Mouse (Mus musculus) heart, embryonic 14.5 days (tissue): Measurements from ENCODE around the gene Eif4g1. TPM values are rescaled to one million over a fixed set of nuclear protein-coding genes. Genes with fewer than 3 reads are reported as not detected.

ENCODE experiments used
- ATAC-seq: fragments of 200-750 bp; cut with Nextera tagmentation; 2 replicates; pipeline ENCODE4 v1.8.0; 2017; ENCODE audit warnings: low read depth, moderate TSS enrichment; ENCODE audit not compliant: insufficient number of reproducible peaks, insufficient read depth, low FRiP score
- H3K27ac ChIP-seq, 2 experiments: fragments of 200-500 bp in 1 of 2; fragments of 300-500 bp in 1 of 2; sonication (generic) in 1 of 2; replicated peaks in 1 of 2; 2 replicates each; pipeline ENCODE4 v1.5.1; 2012 to 2014; ENCODE audit warnings: low read depth in 2 of 2, low read length in 2 of 2, control low read depth in 1 of 2, mild to moderate bottlenecking in 1 of 2, mixed read lengths in 1 of 2; ENCODE audit not compliant: control insufficient read depth in 1 of 2, insufficient read depth in 1 of 2
- H3K27me3 ChIP-seq: fragments of 300-500 bp; sonication (generic); 2 replicates; pipeline ENCODE4 v1.6.1; 2014; ENCODE audit warnings: mild to moderate bottlenecking, low read length, control low read depth; ENCODE audit not compliant: control insufficient read depth, insufficient read depth
- H3K36me3 ChIP-seq: fragments of 300-500 bp; sonication (generic); 2 replicates; pipeline ENCODE4 v1.6.1; 2014; ENCODE audit warnings: mild to moderate bottlenecking, control low read depth, low read length, mixed read lengths; ENCODE audit not compliant: control insufficient read depth, insufficient read depth
- H3K4me1 ChIP-seq, 2 experiments: fragments of 200-500 bp in 1 of 2; fragments of 300-500 bp in 1 of 2; sonication (generic) in 1 of 2; 2 replicates each; pipeline ENCODE4 v1.6.1; 2012 to 2014; ENCODE audit warnings: low read length in 2 of 2, control low read depth in 1 of 2, mixed read lengths in 1 of 2; ENCODE audit not compliant: control insufficient read depth in 2 of 2, insufficient read depth in 2 of 2
- H3K4me2 ChIP-seq: fragments of 300-500 bp; sonication (generic); 2 replicates; pipeline ENCODE4 v1.6.1; 2014; ENCODE audit warnings: mild to moderate bottlenecking, low read length
- H3K4me3 ChIP-seq, 2 experiments: fragments of 200-500 bp in 1 of 2; fragments of 300-500 bp in 1 of 2; sonication (generic) in 1 of 2; 2 replicates each; pipeline ENCODE4 v1.5.1; 2012 to 2014; ENCODE audit warnings: low read length in 2 of 2, mild to moderate bottlenecking in 2 of 2, control low read depth in 1 of 2, low read depth in 1 of 2, moderate library complexity in 1 of 2; ENCODE audit not compliant: control insufficient read depth in 1 of 2, insufficient read depth in 1 of 2
- H3K9ac ChIP-seq: fragments of 300-500 bp; sonication (generic); 2 replicates; pipeline ENCODE4 v1.6.1; 2014; ENCODE audit warnings: mild to moderate bottlenecking, low read length
- H3K9me3 ChIP-seq: fragments of 300-500 bp; sonication (generic); 2 replicates; pipeline ENCODE4 v1.6.1; 2016; ENCODE audit warnings: low read length, control low read depth; ENCODE audit not compliant: control insufficient read depth
- WGBS: fragments of 180-500 bp; shearing (Covaris S2); extraction: QIAGEN DNeasy Blood & Tissue Kit; methylation state at CpG from one replicate; pipeline ENCODE4 v1.1.7; 2014; 5-methylcytosine and 5-hydroxymethylcytosine counted together
- polyA plus RNA-seq: library from polyadenylated mRNA; unstranded; fragments of >200 nt; fragmentation: Nextera tagmentation; extraction: Ambion mirVana; gene quantifications from 2 replicates; pipeline ENCODE4 v1.2.1, GENCODE M21; 2014

Eif4g1 gene
- polyA plus RNA-seq, 1 experiment from 2014 or later, result 107 TPM

GRCm38 (mm10) chr16:20701729-20702521 lies 33.8 kb downstream of the Eif4g1 start:
- H3K27me3 ChIP-seq, result no peaks in the 10 kb centered on the region
- peaks cover 20% of the 10 kb centered on the region for H3K36me3 ChIP-seq
- H3K9ac ChIP-seq, result peak overlapping the region; percentile 59
- WGBS, result 49% methylated on average over 12 of the region's 12 CpGs
- H3K9me3 ChIP-seq, result no peaks in the 10 kb centered on the region
- H3K4me2 ChIP-seq, result peak overlapping the region; percentile 6; the same call in 1 of the 2 replicates
- H3K27ac ChIP-seq, result peak overlapping the region; percentile 2 to 16; a peak in 1 of 4 replicates
- H3K4me3 ChIP-seq, result no peak overlapping the region
- ATAC-seq, result no peak
- peaks cover 13 to 16% of the 10 kb centered on the region in 2 experiments for H3K4me1 ChIP-seq

GRCm38 (mm10) chr16:20702522-20702893 lies 34.4 kb downstream of the Eif4g1 start:
- Histone ChIP-seq H3K4me3 (no peak overlapping the region), H3K4me2 (peak overlapping the region; percentile 6; the same call in 1 of the 2 replicates), H3K4me1 (peaks cover 13 to 16% of the 10 kb centered on the region in 2 experiments), H3K27ac (peak overlapping the region; percentile 2 to 16; a peak in 2 of 4 replicates), H3K9me3 (no peaks in the 10 kb centered on the region), H3K36me3 (peaks cover 22% of the 10 kb centered on the region), H3K27me3 (no peaks in the 10 kb centered on the region), H3K9ac (peak overlapping the region; percentile 59)
- ATAC-seq, result peak; percentile 65
- whole genome bisulfite sequencing, result 5% methylated on average over 8 of the region's 8 CpGs

- Histone ChIP-seq H3K4me2 (no peak overlapping the region), H3K9me3 (no peaks in the 10 kb centered on the region), H3K9ac (no peak overlapping the region), H3K4me3 (no peak overlapping the region), H3K4me1 (peaks cover 13 to 16% of the 10 kb centered on the region in 2 experiments), H3K27ac (no peak overlapping the region), H3K36me3 (peaks cover 24% of the 10 kb centered on the region), H3K27me3 (no peaks in the 10 kb centered on the region)
- WGBS, result 90% methylated on average over 10 of the region's 10 CpGs
- no peak for ATAC-seq
Measured at GRCm38 (mm10) chr16:20703071-20703470, 35.0 kb downstream of the Eif4g1 start.

GRCm38 (mm10) chr16:20703699-20704400 lies 35.7 kb downstream of the Eif4g1 start:
- Histone ChIP-seq H3K4me3 (no peak overlapping the region), H3K27me3 (no peaks in the 10 kb centered on the region), H3K4me2 (no peak overlapping the region), H3K9ac (no peak overlapping the region), H3K27ac (no peak overlapping the region), H3K36me3 (peaks cover 26% of the 10 kb centered on the region), H3K4me1 (peaks cover 13 to 16% of the 10 kb centered on the region in 2 experiments), H3K9me3 (no peaks in the 10 kb centered on the region)
- WGBS, result 88% methylated on average over 6 of the region's 6 CpGs
- ATAC-seq, result no peak

- Histone ChIP-seq H3K27me3 (no peaks in the 10 kb centered on the region), H3K4me3 (no peak overlapping the region), H3K9me3 (no peaks in the 10 kb centered on the region), H3K9ac (no peak overlapping the region), H3K4me2 (no peak overlapping the region), H3K36me3 (peaks cover 20% of the 10 kb centered on the region; the same call in 1 of the 2 replicates), H3K4me1 (peaks cover 13 to 16% of the 10 kb centered on the region in 2 experiments), H3K27ac (no peak overlapping the region)
- WGBS, result 64% methylated on average over 3 of the region's 3 CpGs
- no peak for ATAC-seq
Measured at GRCm38 (mm10) chr16:20705786-20706185, 37.7 kb downstream of the Eif4g1 start.

GRCm38 (mm10) chr16:20706407-20707055 lies 38.4 kb downstream of the Eif4g1 start:
- Histone ChIP-seq H3K27me3 (no peaks in the 10 kb centered on the region), H3K4me3 (no peak overlapping the region), H3K9ac (no peak overlapping the region), H3K27ac (no peak overlapping the region), H3K4me1 (peaks cover 13% of the 10 kb centered on the region in 2 experiments), H3K4me2 (no peak overlapping the region), H3K9me3 (no peaks in the 10 kb centered on the region), H3K36me3 (peaks cover 26% of the 10 kb centered on the region)
- WGBS, result 84% methylated on average over 2 of the region's 2 CpGs
- no peak for ATAC-seq

GRCm38 (mm10) chr16:20708220-20708938 lies 40.3 kb downstream of the Eif4g1 start:
- H3K4me2 ChIP-seq, result no peak overlapping the region
- H3K27me3 ChIP-seq, result no peaks in the 10 kb centered on the region
- no peak overlapping the region for H3K27ac ChIP-seq
- no peak overlapping the region for H3K9ac ChIP-seq
- H3K4me3 ChIP-seq, result no peak overlapping the region
- 90% methylated on average over 21 of the region's 21 CpGs for WGBS
- H3K9me3 ChIP-seq, result no peaks in the 10 kb centered on the region
- no peaks in the 10 kb centered on the region for H3K4me1 ChIP-seq
- no peak for ATAC-seq
- H3K36me3 ChIP-seq, result peaks cover 37% of the 10 kb centered on the region
